Mouse (Mus musculus): ENCODE data around the gene C1rb.
A peak's percentile ranks its signal among the peaks of the same experiment; 100 is the strongest.
"Not testable (repeated sequence)": the region's sequence is repeated elsewhere in the genome, so short reads cannot be mapped to it uniquely, and the experiment has no call there.

C1rb gene

GRCm38 (mm10) chr6:124570026-124570425 is at the start of gene C1rb:
TSS of gene C1rb (plus strand) at chr6:124570294.
- peak; percentile 37 to 71 for DNase-seq

- DNase-seq = not testable (repeated sequence)
Observed at GRCm38 (mm10) chr6:124522082-124522481, 48.0 kb upstream of the C1rb start.

- DNase-seq = no peak
Observed at GRCm38 (mm10) chr6:124527881-124528280, 42.2 kb upstream of the C1rb start.

GRCm38 (mm10) chr6:124531077-124531476 is 39.0 kb upstream of the C1rb start:
- no peak for DNase-seq

GRCm38 (mm10) chr6:124536125-124536829 is 33.8 kb upstream of the C1rb start:
- DNase-seq = not testable (repeated sequence)

- DNase-seq = not testable (repeated sequence)
Observed at GRCm38 (mm10) chr6:124541176-124541575, 28.9 kb upstream of the C1rb start.

GRCm38 (mm10) chr6:124542284-124542683 is 27.8 kb upstream of the C1rb start, which contains the start of gene C1s1:
TSS of gene C1s1 (minus strand) at chr6:124542359.
- DNase-seq = peak in 1 of 2 experiments; percentile 69

- peak; percentile 7 to 37 for DNase-seq
Observed at GRCm38 (mm10) chr6:124544466-124544865, 25.6 kb upstream of the C1rb start.

- DNase-seq = no peak
Observed at GRCm38 (mm10) chr6:124545425-124545824, 24.7 kb upstream of the C1rb start.

- not testable (repeated sequence) for DNase-seq
Observed at GRCm38 (mm10) chr6:124547979-124548378, 22.1 kb upstream of the C1rb start.

- no peak for DNase-seq
Observed at GRCm38 (mm10) chr6:124549023-124549550, 21.0 kb upstream of the C1rb start.

GRCm38 (mm10) chr6:124552766-124553165 is 17.3 kb upstream of the C1rb start:
- no peak for DNase-seq

GRCm38 (mm10) chr6:124555956-124556355 is 14.1 kb upstream of the C1rb start:
- DNase-seq = not testable (repeated sequence)

GRCm38 (mm10) chr6:124561156-124561555 is 8.9 kb upstream of the C1rb start:
- DNase-seq = not testable (repeated sequence)

GRCm38 (mm10) chr6:124561611-124562010 is 8.5 kb upstream of the C1rb start:
- not testable (repeated sequence) for DNase-seq

- DNase-seq = not testable (repeated sequence)
Observed at GRCm38 (mm10) chr6:124575155-124575678, 5.1 kb downstream of the C1rb start.

GRCm38 (mm10) chr6:124580155-124580554 is 10.1 kb downstream of the C1rb start:
- DNase-seq = not testable (repeated sequence)

GRCm38 (mm10) chr6:124582231-124582630 is 12.1 kb downstream of the C1rb start:
- no peak for DNase-seq

GRCm38 (mm10) chr6:124584935-124585334 is 14.8 kb downstream of the C1rb start:
- DNase-seq = no peak

- DNase-seq = no peak
Observed at GRCm38 (mm10) chr6:124585761-124586160, 15.7 kb downstream of the C1rb start.

GRCm38 (mm10) chr6:124586266-124586665 is 16.2 kb downstream of the C1rb start:
- no peak for DNase-seq

GRCm38 (mm10) chr6:124588771-124589170 is 18.7 kb downstream of the C1rb start:
- no peak for DNase-seq

GRCm38 (mm10) chr6:124592186-124592700 is 22.1 kb downstream of the C1rb start:
- DNase-seq = no peak

- DNase-seq = no peak
Observed at GRCm38 (mm10) chr6:124593121-124593520, 23.0 kb downstream of the C1rb start.
